Mouse (Mus musculus) heart, postnatal 10 days (tissue): ENCODE data around the gene Rab22a. TPM values are rescaled to one million over a fixed set of nuclear protein-coding genes. Genes with fewer than 3 reads are reported as not detected.
A peak's percentile ranks its signal among the peaks of the same experiment; 100 is the strongest.
"Not testable (repeated sequence)": the region's sequence is repeated elsewhere in the genome, so short reads cannot be mapped to it uniquely, and the experiment has no call there.

Experiments
- DNase-seq, 2 experiments: peaks; one replicate each; pipeline ENCODE4 v3.0.0; 2021
- intact Hi-C: fragments of 180-260 bp; cut with DNase I; formaldehyde crosslinking; loops from one replicate; pipeline ENCODE4 v1.15.1; 2025
- total RNA-seq, 2 experiments: library from RNA; stranded (reverse); gene quantifications; 2 replicates each; pipeline ENCODE4 v1.2.3; 2021

Rab22a gene
- total RNA-seq, 2 experiments from 2014 or later = 30.2 to 30.4 TPM

GRCm38 (mm10) chr2:173665271-173665670, 5.7 kb downstream of the Rab22a start:
- intact Hi-C loops = no loop called here
- no peak for DNase-seq

DNA sequence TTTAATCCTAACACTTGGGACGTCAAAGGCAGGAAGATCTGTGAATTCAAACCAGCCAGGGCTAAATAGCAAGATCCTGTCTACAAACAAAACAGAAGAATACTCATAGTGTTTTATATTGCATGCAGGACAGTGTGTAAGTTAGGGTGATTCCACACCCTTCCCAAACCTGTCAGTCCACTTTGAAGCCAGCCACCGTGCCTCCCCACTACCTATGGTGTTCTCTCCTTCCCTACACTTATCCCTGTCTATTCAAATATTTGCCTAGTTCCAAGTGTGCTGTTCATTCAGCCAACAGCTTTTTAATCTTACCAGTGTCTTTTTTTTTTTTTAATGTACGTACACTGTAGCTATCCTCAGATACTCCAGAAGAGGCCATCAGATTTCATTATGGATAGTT, 7.3 kb downstream of the Rab22a start:
- DNase-seq = no peak
- intact Hi-C loops = no loop called here

DNA sequence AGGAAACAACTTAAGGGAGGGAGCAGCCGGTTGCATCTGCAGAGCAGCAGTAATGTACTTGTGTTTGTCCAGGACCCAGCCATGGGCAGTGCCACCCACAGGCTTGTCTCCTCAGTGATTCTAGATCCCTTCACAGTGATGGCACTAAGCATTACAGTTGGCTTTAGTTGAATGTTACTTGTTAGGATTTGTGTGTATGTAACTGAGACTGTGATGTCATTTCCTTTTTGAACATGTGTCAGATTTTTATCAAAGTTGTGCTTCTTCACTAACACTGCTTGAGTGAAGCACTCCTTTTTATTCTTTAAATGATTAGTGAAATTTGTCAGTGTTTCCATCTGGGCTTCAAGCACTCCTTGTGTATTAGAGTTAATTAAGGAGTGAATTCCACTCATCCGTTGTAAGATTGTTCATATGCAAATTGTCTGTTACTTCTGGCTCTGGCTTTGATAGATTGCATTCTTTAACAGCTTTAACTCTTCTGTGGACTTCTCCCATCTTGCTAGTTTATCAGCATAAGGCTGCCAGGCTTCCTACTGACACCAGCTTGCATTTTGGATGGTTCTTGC, 12.9 kb downstream of the Rab22a start:
- intact Hi-C loops = no loop called here
- DNase-seq = no peak

GRCm38 (mm10) chr2:173673469-173673868, 13.9 kb downstream of the Rab22a start:
- intact Hi-C loops = no loop called here

GRCm38 (mm10) chr2:173678593-173678992, 19.0 kb downstream of the Rab22a start:
- intact Hi-C loops = no loop called here

More at GRCm38 (mm10) chr2:173673469-173673868, 13.9 kb downstream of the Rab22a start:
- DNase-seq = no peak

GRCm38 (mm10) chr2:173679217-173679616, 19.7 kb downstream of the Rab22a start:
- DNase-seq = no peak
- intact Hi-C loops = no loop called here

More at GRCm38 (mm10) chr2:173678593-173678992, 19.0 kb downstream of the Rab22a start:
- DNase-seq = no peak

- intact Hi-C loops = no loop called here
- no peak for DNase-seq
These were observed 20.6 kb downstream of the Rab22a start for GRCm38 (mm10) chr2:173680153-173680552.

DNA sequence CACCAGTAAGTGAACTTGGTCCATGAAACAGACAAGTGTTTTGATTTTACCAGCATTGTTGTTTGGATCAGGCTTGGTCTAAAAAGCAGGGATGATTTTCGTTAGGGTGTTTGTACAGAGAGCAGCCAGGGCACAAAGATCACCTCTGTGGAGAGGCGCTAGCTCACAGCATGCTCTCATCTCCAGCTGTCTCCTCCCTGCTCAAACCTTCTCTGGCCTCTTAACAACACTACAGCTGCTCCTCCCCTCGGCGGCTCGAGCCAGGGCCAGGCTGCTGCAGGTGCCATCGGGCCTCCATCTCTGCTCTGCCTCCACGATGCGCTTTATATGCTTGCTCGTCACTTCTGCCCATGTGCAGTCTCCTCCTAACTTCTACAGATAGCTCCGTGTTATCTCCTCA, 23.2 kb downstream of the Rab22a start:
- intact Hi-C loops = no loop called here
- peak in 1 of 2 experiments; percentile 14 for DNase-seq

- no peak for DNase-seq
- intact Hi-C loops = no loop called here
These were observed 26.3 kb downstream of the Rab22a start for GRCm38 (mm10) chr2:173685781-173686361.

- DNase-seq = no peak
- intact Hi-C loops = no loop called here
These were observed 27.8 kb downstream of the Rab22a start for GRCm38 (mm10) chr2:173687363-173687762.

- DNase-seq = no peak
- intact Hi-C loops = no loop called here
These were observed 30.3 kb downstream of the Rab22a start for GRCm38 (mm10) chr2:173689835-173690234.

DNA sequence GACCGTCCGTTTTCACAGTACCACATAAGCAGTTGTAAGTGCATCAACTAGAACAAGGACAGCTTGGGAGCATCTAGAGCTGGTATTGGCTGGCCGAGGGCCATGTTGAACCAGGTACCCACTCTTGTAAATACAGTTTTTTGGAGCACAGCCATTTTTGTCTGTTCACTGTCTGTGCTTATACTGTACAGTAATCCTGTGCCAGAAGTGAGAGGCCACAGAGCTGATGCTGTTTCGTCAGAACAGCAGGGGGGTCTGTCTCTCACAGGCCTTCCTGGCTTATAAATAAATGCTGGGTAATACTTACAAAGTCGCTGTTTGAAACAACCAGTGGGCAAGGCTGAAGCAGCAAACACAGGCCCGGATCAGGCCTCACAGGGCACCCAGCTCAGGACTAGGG, 32.2 kb downstream of the Rab22a start:
- intact Hi-C loops = no loop called here

DNA sequence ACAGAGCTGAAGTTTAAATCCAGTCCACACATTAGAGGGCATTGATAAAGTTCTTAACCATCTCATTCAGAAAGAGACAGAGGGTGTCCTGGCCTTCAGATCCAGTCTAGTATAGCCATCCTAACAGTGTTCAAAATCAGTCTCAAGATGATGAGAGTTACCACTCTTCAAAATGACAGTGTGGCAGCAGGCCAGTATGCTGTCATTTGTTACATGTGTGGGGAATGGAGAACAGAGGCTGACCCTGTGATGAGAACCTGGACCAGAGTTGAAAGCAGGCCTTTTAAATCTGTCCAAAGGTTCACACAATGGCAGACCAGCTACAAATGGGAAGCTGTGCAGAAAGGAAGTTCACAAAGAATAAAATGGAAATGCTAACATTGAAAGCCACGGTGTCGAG, 33.1 kb downstream of the Rab22a start:
- peak; percentile 64 to 76 for DNase-seq
- intact Hi-C loops = no loop called here

More for the DNA sequence above, 32.2 kb downstream of the Rab22a start:
- DNase-seq = no peak

DNA sequence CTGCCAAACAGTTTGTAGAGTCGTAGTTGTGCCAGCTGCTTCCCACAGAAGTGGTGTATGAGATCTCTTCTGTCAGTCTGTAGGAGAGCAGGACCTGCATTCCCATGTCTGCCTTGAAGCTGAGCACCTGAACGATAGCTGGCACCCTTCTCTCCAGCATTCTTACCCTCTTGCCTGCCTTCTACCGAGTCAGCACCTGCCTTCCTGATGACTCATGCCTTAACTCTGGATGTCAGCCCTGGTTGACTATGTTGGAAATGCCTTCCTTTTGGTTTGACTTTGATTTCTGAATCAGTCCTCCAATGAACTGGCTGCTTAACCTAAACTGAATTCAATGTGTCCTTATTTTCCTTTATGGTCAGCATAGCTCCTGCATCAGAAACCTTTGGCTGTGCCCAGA, 39.3 kb downstream of the Rab22a start:
- DNase-seq = no peak
- intact Hi-C loops = no loop called here

GRCm38 (mm10) chr2:173702096-173702866, 42.7 kb downstream of the Rab22a start:
- intact Hi-C loops = no loop called here
- DNase-seq = peak; percentile 43 to 59

DNA sequence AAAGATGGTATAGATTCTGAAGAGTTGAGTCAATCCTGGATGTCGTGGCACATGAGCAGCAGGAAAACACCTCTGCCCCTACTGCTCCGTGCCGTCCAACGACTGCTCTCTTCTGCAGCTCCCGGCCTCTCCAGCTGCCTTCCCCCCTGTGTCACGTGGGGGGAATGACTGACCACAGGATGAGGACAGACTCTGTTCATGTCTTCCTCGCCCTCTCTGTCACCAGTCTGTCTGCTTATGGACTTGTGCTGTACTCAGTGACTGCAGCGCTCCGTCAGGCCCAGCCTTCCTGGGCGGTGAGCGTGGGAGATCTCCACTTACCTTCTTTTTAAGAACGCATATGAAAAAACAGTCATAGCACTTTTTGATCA, 43.3 kb downstream of the Rab22a start:
- intact Hi-C loops = no loop called here
- DNase-seq = no peak

DNA sequence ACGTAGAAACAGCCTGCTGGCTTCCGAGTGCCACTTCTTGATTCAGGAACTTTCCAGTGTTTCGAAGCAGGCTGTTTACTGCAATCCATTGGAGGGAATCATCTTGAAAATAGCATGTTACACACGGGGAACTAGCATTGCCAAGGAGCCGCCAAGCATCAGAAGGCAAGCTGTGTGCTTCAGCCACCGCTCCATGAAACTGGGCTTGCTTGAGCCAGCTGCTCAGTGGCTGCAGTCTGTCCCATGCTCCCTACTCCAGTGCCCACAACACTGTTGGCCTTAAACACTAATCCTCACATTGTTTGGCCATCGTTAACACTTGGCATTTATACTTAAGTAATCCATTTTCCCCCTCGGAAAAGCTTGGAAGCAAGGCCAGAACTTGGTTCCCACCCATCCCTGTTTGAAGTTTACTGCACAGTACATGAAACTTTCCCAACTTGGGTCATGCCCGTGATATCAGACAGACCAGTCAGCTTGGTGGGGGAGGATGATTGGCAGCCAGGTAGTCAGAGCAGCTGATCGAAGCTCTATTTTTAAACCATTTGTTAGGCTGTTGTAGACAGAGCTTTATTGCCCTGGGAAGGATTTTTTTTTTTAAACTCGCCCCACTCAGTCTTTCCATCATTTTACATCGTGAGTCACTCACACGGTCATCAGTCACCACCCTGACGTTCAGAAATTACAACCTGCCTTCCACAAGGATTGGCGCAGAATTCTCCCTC, 46.4 kb downstream of the Rab22a start:
- DNase-seq = peak; percentile 32 to 40
- intact Hi-C loops = no loop called here

DNA sequence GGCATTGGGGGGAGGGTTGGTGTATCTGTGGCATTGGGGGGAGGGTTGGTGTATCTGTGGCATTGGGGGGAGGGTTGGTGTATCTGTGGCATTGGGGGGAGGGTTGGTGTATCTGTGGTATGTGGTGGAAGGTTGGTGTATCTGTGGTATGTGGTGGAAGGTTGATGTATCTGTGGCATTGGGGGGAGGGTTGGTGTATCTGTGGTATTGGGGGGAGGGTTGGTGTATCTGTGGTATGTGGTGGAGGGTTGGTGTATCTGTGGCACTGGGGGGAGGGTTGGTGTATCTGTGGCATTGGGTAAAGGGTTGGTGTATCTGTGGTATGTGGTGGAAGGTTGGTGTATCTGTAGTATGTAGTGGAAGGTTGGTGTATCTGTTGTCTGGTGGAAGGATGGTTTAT, 48.1 kb downstream of the Rab22a start:
- intact Hi-C loops = loop anchor here (1.0 kb wide), 1 partner anchor 90 kb away; no protein-coding TSS in a partner anchor
- DNase-seq = not testable (repeated sequence)

- intact Hi-C loops = no loop called here
- DNase-seq = no peak
These were observed 50.6 kb downstream of the Rab22a start for GRCm38 (mm10) chr2:173710193-173710592.

DNA sequence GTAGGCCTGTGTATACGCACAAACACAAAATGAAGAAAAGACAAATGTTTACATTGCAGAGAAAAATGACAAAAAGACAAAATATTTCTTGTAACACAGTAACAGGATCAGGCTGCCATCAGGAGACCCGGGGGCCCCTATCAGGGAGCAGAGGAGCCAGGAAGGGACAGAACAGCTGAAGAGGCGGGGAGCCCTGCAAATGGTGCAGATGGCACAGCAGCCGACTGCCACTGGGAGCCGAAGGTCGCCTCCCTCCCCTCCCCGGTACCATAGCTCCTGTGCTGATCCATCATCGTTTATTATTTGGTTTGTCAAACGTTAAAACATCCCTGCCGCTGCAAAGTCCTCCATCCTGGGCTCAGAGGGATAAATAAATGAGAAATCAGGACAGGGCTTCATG, 53.1 kb downstream of the Rab22a start:
- intact Hi-C loops = no loop called here

DNA sequence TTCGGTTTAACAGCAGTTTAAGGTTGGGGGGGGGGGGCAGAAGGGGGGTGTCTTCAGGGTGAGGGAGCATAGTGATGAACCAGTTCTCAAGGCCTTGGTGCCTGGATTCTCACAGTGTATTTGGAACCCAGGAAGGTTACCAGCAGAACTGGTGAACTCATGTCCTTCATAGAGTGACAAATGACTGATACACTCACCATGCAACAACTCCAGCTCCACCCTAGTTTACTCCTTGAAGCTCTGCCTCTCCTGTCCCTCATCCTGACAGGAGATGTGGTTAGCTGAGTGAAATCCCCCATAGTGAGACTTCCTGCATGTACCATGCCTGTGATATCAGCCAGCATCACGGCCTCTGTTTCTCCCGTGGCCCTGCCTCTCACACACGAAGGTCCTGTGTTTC, 53.7 kb downstream of the Rab22a start:
- DNase-seq = no peak
- intact Hi-C loops = no loop called here

More for the DNA sequence above, 53.1 kb downstream of the Rab22a start:
- DNase-seq = no peak
